Mouse (Mus musculus) monocyte, adult 59 days (primary cell): Measurements from ENCODE around the gene Clec2i. TPM values are rescaled to one million over a fixed set of nuclear protein-coding genes. Genes with fewer than 3 reads are reported as not detected.

Experiments used
- total RNA-seq, 2 experiments: library from RNA; stranded (reverse); gene quantifications; one replicate each; pipeline ENCODE4 v1.2.4; 2023

Gene Clec2i
- total RNA-seq = 10 to 100 TPM; 32.5 to 32.6 TPM

DNA sequence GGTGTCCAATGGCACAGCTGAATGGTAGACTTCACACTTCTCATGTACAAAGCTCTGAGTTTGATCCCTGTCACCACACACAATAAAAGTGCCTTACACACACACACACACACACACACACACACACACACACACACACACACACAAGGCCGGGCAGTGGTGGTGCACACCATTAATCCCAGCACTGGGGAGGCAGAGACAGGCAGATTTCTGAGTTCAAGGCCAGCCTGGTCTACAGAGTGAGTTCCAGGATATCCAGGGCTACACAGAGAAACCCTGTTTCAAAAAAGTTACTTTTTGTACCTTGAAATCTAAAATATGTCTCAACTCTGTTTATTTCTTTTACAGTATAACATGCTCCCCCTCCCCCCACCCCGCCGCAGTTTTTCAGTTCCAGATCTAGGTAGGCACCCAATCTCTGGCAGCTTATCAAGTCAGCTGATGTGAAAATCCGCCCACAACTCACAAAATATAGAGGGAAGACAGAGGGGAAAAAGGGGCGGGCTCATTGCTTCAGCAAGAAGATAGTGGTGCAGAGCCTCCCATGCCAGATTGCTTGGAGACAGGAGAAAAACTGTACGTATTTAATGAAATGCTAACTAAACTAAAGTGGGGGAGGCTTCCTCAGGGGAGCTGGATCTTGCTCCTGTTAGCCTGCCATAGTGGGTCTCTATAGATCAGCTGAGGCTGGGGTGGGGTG, at the start of gene Clec2i:
TSS of gene Clec2i (plus strand) at position 498 of the 700 bp plus-strand sequence.

DNA sequence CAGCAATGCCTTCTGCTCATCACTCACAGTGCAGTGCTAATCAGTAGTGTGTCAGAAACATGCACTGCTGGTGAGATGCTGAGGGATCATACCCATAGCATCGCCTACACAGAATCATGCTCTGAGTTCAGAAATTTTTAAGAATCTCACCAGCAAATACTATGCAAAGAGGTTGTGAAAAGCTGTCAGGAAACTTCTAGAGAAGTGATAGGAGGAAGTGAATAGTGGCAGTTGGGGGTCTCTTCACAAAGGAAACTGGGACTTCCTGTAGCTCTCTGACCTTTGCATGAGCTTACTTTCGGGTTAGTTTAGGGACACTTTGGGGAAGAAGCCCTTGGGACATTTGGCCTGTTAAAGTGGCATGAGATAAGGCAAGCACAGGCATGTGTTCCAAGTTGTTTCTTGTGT, 3.6 kb downstream of the Clec2i start, which contains the start of gene BC035044:
TSS of gene BC035044 (minus strand) at position 179 of the 408 bp plus-strand sequence.

DNA sequence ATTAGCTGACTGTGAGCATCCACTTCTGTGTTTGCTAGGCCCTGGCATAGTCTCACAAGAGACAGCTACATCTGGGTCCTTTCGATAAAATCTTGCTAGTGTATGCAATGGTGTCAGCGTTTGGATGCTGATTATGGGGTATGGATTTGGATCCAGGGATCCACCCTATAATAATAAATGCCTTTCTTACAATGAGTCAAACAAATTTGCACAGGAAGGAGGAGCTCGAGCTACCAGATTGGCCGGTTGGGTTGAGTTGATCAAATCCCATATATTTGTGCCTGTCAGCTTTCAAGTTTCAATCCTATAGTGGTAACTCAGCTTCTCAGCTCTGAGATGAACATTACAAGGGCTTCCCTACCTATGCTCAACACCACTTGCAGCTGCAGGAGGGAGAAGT, 46.7 kb downstream of the Clec2i start, which contains the start of gene Clec2g:
TSS of gene Clec2g (plus strand) at position 301 of the 400 bp plus-strand sequence.

Other genes starting within 250 kb of the Clec2i start
- 1 to 10 TPM in 1 of 2 experiments, not detected in 1; 1.0 TPM for gene Clec2h, start 225.2 kb upstream of the Clec2i start, total RNA-seq
- gene Klrb1, start 164.5 kb upstream of the Clec2i start, total RNA-seq = not detected
- under 1 TPM; 0.27 to 0.60 TPM for gene Klrb1c, start 98.4 kb upstream of the Clec2i start, total RNA-seq
- gene Gm44511, start 61.3 kb upstream of the Clec2i start, total RNA-seq = not detected
- under 1 TPM in 1 of 2 experiments, not detected in 1; 0.50 TPM for gene Klrb1b, start 61.3 kb upstream of the Clec2i start, total RNA-seq
- gene BC035044, start 3.5 kb downstream of the Clec2i start, total RNA-seq = 100 to 1,000 TPM in 1 of 2 experiments, 10 to 100 TPM in 1; 97.2 to 102 TPM
- gene Clec2g, start 46.8 kb downstream of the Clec2i start, total RNA-seq = 1 to 10 TPM; 7.1 to 7.8 TPM
- 1 to 10 TPM; 1.8 to 5.8 TPM for gene Klrb1f, start 158.3 kb downstream of the Clec2i start, total RNA-seq
- not detected for gene Clec2e, start 213.3 kb downstream of the Clec2i start, total RNA-seq